Mouse (Mus musculus): Measurements from ENCODE around the gene Rag2. TPM values are rescaled to one million over a fixed set of nuclear protein-coding genes. Genes with fewer than 3 reads are reported as not detected.

Rag2 gene
- polyA plus RNA-seq (2015; fragmentation: Nextera tagmentation; extraction: Ambion mirVana) = not detected in 2 replicates

GRCm38 (mm10) chr2:101624526-101624925, at the start of gene Rag2:
Rag2 (plus strand) TSS chr2:101624718.
- no peak within 1 kb of the TSS for H3K4me2 ChIP-seq (ENCODE audit: low read length)
- ATAC-seq = no peak
- no peaks in the 10 kb centered on the region for H3K9me3 ChIP-seq (ENCODE audit: control insufficient read depth, low read length)
- H3K9ac ChIP-seq (replicated peaks; ENCODE audit: low read depth, low read length) = no peak within 1 kb of the TSS
- H3K27ac ChIP-seq (ENCODE audit: low read length) = no peak within 1 kb of the TSS
- no peak within 1 kb of the TSS for H3K4me3 ChIP-seq (replicated peaks; ENCODE audit: low read length)
- no peaks in the 10 kb centered on the region for H3K36me3 ChIP-seq (ENCODE audit: control insufficient read depth, insufficient read depth)
- peaks cover 6% of the 10 kb centered on the region for H3K4me1 ChIP-seq (replicated peaks; ENCODE audit: control insufficient read depth, insufficient read depth, low read length)
- no peaks in the 10 kb centered on the region for H3K27me3 ChIP-seq (replicated peaks; ENCODE audit: control insufficient read depth, insufficient read depth, low read length)
- WGBS = 60% methylated on average over 4 of the region's 4 CpGs

- WGBS = 84% methylated on average over 4 of the region's 4 CpGs
- H3K9ac ChIP-seq (replicated peaks; ENCODE audit: low read depth, low read length) = no peak overlapping the region
- no peak for ATAC-seq
- H3K4me1 ChIP-seq (replicated peaks; ENCODE audit: control insufficient read depth, insufficient read depth, low read length) = 0 out of 2 replicates have a peak, but pooled peaks cover 4% of the 10 kb centered on the region
- H3K4me3 ChIP-seq (replicated peaks; ENCODE audit: low read length) = no peak overlapping the region
- H3K36me3 ChIP-seq (ENCODE audit: control insufficient read depth, insufficient read depth) = no peaks in the 10 kb centered on the region
- H3K27ac ChIP-seq (ENCODE audit: low read length) = no peak overlapping the region
- H3K4me2 ChIP-seq (ENCODE audit: low read length) = no peak overlapping the region
- H3K9me3 ChIP-seq (ENCODE audit: control insufficient read depth, low read length) = no peaks in the 10 kb centered on the region
- no peaks in the 10 kb centered on the region for H3K27me3 ChIP-seq (replicated peaks; ENCODE audit: control insufficient read depth, insufficient read depth, low read length)
Measured at GRCm38 (mm10) chr2:101577243-101577642, 47.3 kb upstream of the Rag2 start.

- no peaks in the 10 kb centered on the region for H3K36me3 ChIP-seq (ENCODE audit: control insufficient read depth, insufficient read depth)
- H3K27ac ChIP-seq (ENCODE audit: low read length) = no peak overlapping the region
- ATAC-seq = peak; percentile 40; the same call in 1 of the 2 replicates
- no peak overlapping the region for H3K4me2 ChIP-seq (ENCODE audit: low read length)
- H3K4me3 ChIP-seq (replicated peaks; ENCODE audit: low read length) = no peak overlapping the region
- 0 out of 2 replicates have a peak, but pooled peaks cover 4% of the 10 kb centered on the region for H3K27me3 ChIP-seq (replicated peaks; ENCODE audit: control insufficient read depth, insufficient read depth, low read length)
- H3K9ac ChIP-seq (replicated peaks; ENCODE audit: low read depth, low read length) = no peak overlapping the region
- H3K9me3 ChIP-seq (ENCODE audit: control insufficient read depth, low read length) = no peaks in the 10 kb centered on the region
- WGBS = 66% methylated on average over 2 of the region's 2 CpGs
- H3K4me1 ChIP-seq (replicated peaks; ENCODE audit: control insufficient read depth, insufficient read depth, low read length) = 0 out of 2 replicates have a peak, but pooled peaks cover 4% of the 10 kb centered on the region
Measured at GRCm38 (mm10) chr2:101580027-101580426, 44.5 kb upstream of the Rag2 start.

GRCm38 (mm10) chr2:101580428-101580827, 44.1 kb upstream of the Rag2 start:
- no peak overlapping the region for H3K27ac ChIP-seq (ENCODE audit: low read length)
- peak; percentile 75 for ATAC-seq
- H3K27me3 ChIP-seq (replicated peaks; ENCODE audit: control insufficient read depth, insufficient read depth, low read length) = 0 out of 2 replicates have a peak, but pooled peaks cover 4% of the 10 kb centered on the region
- H3K4me3 ChIP-seq (replicated peaks; ENCODE audit: low read length) = no peak overlapping the region
- no peak overlapping the region for H3K4me2 ChIP-seq (ENCODE audit: low read length)
- no peaks in the 10 kb centered on the region for H3K36me3 ChIP-seq (ENCODE audit: control insufficient read depth, insufficient read depth)
- H3K4me1 ChIP-seq (replicated peaks; ENCODE audit: control insufficient read depth, insufficient read depth, low read length) = 0 out of 2 replicates have a peak, but pooled peaks cover 4% of the 10 kb centered on the region
- no peaks in the 10 kb centered on the region for H3K9me3 ChIP-seq (ENCODE audit: control insufficient read depth, low read length)
- 7% methylated on average over 1 of the region's 1 CpGs for WGBS
- no peak overlapping the region for H3K9ac ChIP-seq (replicated peaks; ENCODE audit: low read depth, low read length)

GRCm38 (mm10) chr2:101580977-101581376, 43.5 kb upstream of the Rag2 start:
- ATAC-seq = no peak
- Histone ChIP-seq H3K4me3 (replicated peaks; ENCODE audit: low read length) (no peak overlapping the region), H3K9ac (replicated peaks; ENCODE audit: low read depth, low read length) (no peak overlapping the region), H3K27me3 (replicated peaks; ENCODE audit: control insufficient read depth, insufficient read depth, low read length) (0 out of 2 replicates have a peak, but pooled peaks cover 4% of the 10 kb centered on the region), H3K4me1 (replicated peaks; ENCODE audit: control insufficient read depth, insufficient read depth, low read length) (0 out of 2 replicates have a peak, but pooled peaks cover 4% of the 10 kb centered on the region), H3K9me3 (ENCODE audit: control insufficient read depth, low read length) (no peaks in the 10 kb centered on the region), H3K4me2 (ENCODE audit: low read length) (no peak overlapping the region), H3K36me3 (ENCODE audit: control insufficient read depth, insufficient read depth) (no peaks in the 10 kb centered on the region), H3K27ac (ENCODE audit: low read length) (no peak overlapping the region)
- WGBS = 49% methylated on average over 3 of the region's 3 CpGs

- ATAC-seq = no peak
- Histone ChIP-seq H3K9ac (replicated peaks; ENCODE audit: low read depth, low read length) (no peak overlapping the region), H3K36me3 (ENCODE audit: control insufficient read depth, insufficient read depth) (no peaks in the 10 kb centered on the region), H3K27ac (ENCODE audit: low read length) (no peak overlapping the region), H3K4me3 (replicated peaks; ENCODE audit: low read length) (no peak overlapping the region), H3K4me1 (replicated peaks; ENCODE audit: control insufficient read depth, insufficient read depth, low read length) (0 out of 2 replicates have a peak, but pooled peaks cover 4% of the 10 kb centered on the region), H3K9me3 (ENCODE audit: control insufficient read depth, low read length) (no peaks in the 10 kb centered on the region), H3K27me3 (replicated peaks; ENCODE audit: control insufficient read depth, insufficient read depth, low read length) (0 out of 2 replicates have a peak, but pooled peaks cover 4% of the 10 kb centered on the region), H3K4me2 (ENCODE audit: low read length) (no peak overlapping the region)
- 77% methylated on average over 3 of the region's 3 CpGs for whole genome bisulfite sequencing
Measured at GRCm38 (mm10) chr2:101581418-101581817, 43.1 kb upstream of the Rag2 start.

GRCm38 (mm10) chr2:101591356-101591755, 33.2 kb upstream of the Rag2 start:
- no peaks in the 10 kb centered on the region for H3K27me3 ChIP-seq (replicated peaks; ENCODE audit: control insufficient read depth, insufficient read depth, low read length)
- H3K4me3 ChIP-seq (replicated peaks; ENCODE audit: low read length) = no peak overlapping the region
- peaks cover 10% of the 10 kb centered on the region for H3K4me1 ChIP-seq (replicated peaks; ENCODE audit: control insufficient read depth, insufficient read depth, low read length)
- H3K36me3 ChIP-seq (ENCODE audit: control insufficient read depth, insufficient read depth) = no peaks in the 10 kb centered on the region
- H3K4me2 ChIP-seq (ENCODE audit: low read length) = no peak overlapping the region
- no peak; the same call in 1 of the 2 replicates for ATAC-seq
- no peaks in the 10 kb centered on the region for H3K9me3 ChIP-seq (ENCODE audit: control insufficient read depth, low read length)
- no peak overlapping the region for H3K9ac ChIP-seq (replicated peaks; ENCODE audit: low read depth, low read length)
- 28% methylated on average over 8 of the region's 8 CpGs for WGBS
- H3K27ac ChIP-seq (ENCODE audit: low read length) = no peak overlapping the region

- WGBS = 8% methylated on average over 10 of the region's 10 CpGs
- ATAC-seq = peak; percentile 88
- Histone ChIP-seq H3K27ac (ENCODE audit: low read length) (0 out of 2 replicates have a peak overlapping the region, but pooled peaks have one; percentile 8), H3K36me3 (ENCODE audit: control insufficient read depth, insufficient read depth) (no peaks in the 10 kb centered on the region), H3K4me3 (replicated peaks; ENCODE audit: low read length) (no peak overlapping the region), H3K4me2 (ENCODE audit: low read length) (no peak overlapping the region), H3K9ac (replicated peaks; ENCODE audit: low read depth, low read length) (no peak overlapping the region), H3K9me3 (ENCODE audit: control insufficient read depth, low read length) (no peaks in the 10 kb centered on the region), H3K4me1 (replicated peaks; ENCODE audit: control insufficient read depth, insufficient read depth, low read length) (peaks cover 10% of the 10 kb centered on the region), H3K27me3 (replicated peaks; ENCODE audit: control insufficient read depth, insufficient read depth, low read length) (no peaks in the 10 kb centered on the region)
Measured at GRCm38 (mm10) chr2:101592023-101592841, 32.3 kb upstream of the Rag2 start.

GRCm38 (mm10) chr2:101592886-101593285, 31.6 kb upstream of the Rag2 start:
- no peaks in the 10 kb centered on the region for H3K9me3 ChIP-seq (ENCODE audit: control insufficient read depth, low read length)
- ATAC-seq = peak; percentile 55
- 9% methylated on average over 8 of the region's 8 CpGs for WGBS
- H3K27me3 ChIP-seq (replicated peaks; ENCODE audit: control insufficient read depth, insufficient read depth, low read length) = no peaks in the 10 kb centered on the region
- H3K36me3 ChIP-seq (ENCODE audit: control insufficient read depth, insufficient read depth) = no peaks in the 10 kb centered on the region
- no peak overlapping the region for H3K4me3 ChIP-seq (replicated peaks; ENCODE audit: low read length)
- H3K4me2 ChIP-seq (ENCODE audit: low read length) = no peak overlapping the region
- H3K4me1 ChIP-seq (replicated peaks; ENCODE audit: control insufficient read depth, insufficient read depth, low read length) = peaks cover 10% of the 10 kb centered on the region
- no peak overlapping the region for H3K9ac ChIP-seq (replicated peaks; ENCODE audit: low read depth, low read length)
- no peak overlapping the region for H3K27ac ChIP-seq (ENCODE audit: low read length)
